Mouse (Mus musculus) MEL (cell line): Measurements from ENCODE around the gene Mcl1.
A peak's percentile ranks its signal among the peaks of the same experiment; 100 is the strongest.

Source experiments
- CTCF ChIP-seq, 3 experiments: IDR thresholded peaks in 2 of 3; conservative IDR thresholded peaks in 1 of 3; 2 replicates each; pipeline ENCODE4 v1.5.1; 2011 to 2012; ENCODE audit warnings: low read length in 3 of 3, low read depth in 2 of 3, mild to moderate bottlenecking in 2 of 3, improper control_type of control experiment in 1 of 3, inconsistent platforms in 1 of 3, mixed read lengths in 1 of 3, moderate library complexity in 1 of 3; ENCODE audit not compliant: control insufficient read depth in 1 of 3, insufficient read depth in 1 of 3, poor library complexity in 1 of 3, severe bottlenecking in 1 of 3
- E2F4 ChIP-seq: IDR thresholded peaks from 2 replicates; pipeline ENCODE4 v1.6.1; 2011; ENCODE audit warnings: low read depth, low read length, improper control_type of control experiment, borderline replicate concordance
- EP300 ChIP-seq, 2 experiments: IDR thresholded peaks; 2 replicates each; pipeline ENCODE4 v1.6.1; 2011; ENCODE audit warnings: improper control_type of control experiment in 2 of 2, low read length in 2 of 2, low read depth in 1 of 2, mild to moderate bottlenecking in 1 of 2
- GATA1 ChIP-seq: IDR thresholded peaks from 2 replicates; pipeline ENCODE4 v1.6.1; 2011; ENCODE audit warnings: low read depth, low read length, improper control_type of control experiment
- HCFC1 ChIP-seq: IDR thresholded peaks from 2 replicates; pipeline ENCODE4 v1.6.1; 2012; ENCODE audit warnings: low read depth, mild to moderate bottlenecking, inconsistent platforms, low read length, improper control_type of control experiment, moderate library complexity
- MAX ChIP-seq: IDR thresholded peaks from 2 replicates; pipeline ENCODE4 v1.6.1; 2011; ENCODE audit warnings: low read length, improper control_type of control experiment
- MYC ChIP-seq: IDR thresholded peaks from 2 replicates; pipeline ENCODE4 v1.6.1; 2011; ENCODE audit warnings: low read depth, mild to moderate bottlenecking, low read length, improper control_type of control experiment, moderate library complexity
- USF1 ChIP-seq: IDR thresholded peaks from 2 replicates; pipeline ENCODE4 v1.6.1; 2014; ENCODE audit warnings: low read depth, mild to moderate bottlenecking, inconsistent platforms, low read length, improper control_type of control experiment, moderate library complexity

GRCm38 (mm10) chr3:95643097-95643496 lies 15.5 kb upstream of the Mcl1 start:
- TF ChIP-seq MAX (no peak; the same call in 1 of the 2 replicates), MYC (peak; percentile 50; the same call in 1 of the 2 replicates), GATA1 (peak; percentile 94), CTCF (IDR thresholded peaks at IDR 0.05 in 2 of 3, conservative IDR thresholded peaks at IDR 0.05 in 1 of 3; ENCODE audit: control insufficient read depth in 1 of 3, insufficient read depth in 1 of 3, low read depth in 2 of 3, low read length in 3 of 3, poor library complexity in 1 of 3, severe bottlenecking in 1 of 3) (no peak), EP300 (IDR thresholded peaks at IDR 0.05; ENCODE audit: low read depth in 1 of 2, low read length in 2 of 2) (peak; percentile 94), USF1 (no peak), HCFC1 (no peak), E2F4 (no peak)
